Mouse (Mus musculus) c-Kit-negative CD71-positive TER-119-positive erythroid progenitor cells, embryonic 14.5 days (primary cell): ENCODE data around the gene Jak3.
A peak's percentile ranks its signal among the peaks of the same experiment; 100 is the strongest.
"Not testable (repeated sequence)": the region's sequence is repeated elsewhere in the genome, so short reads cannot be mapped to it uniquely, and the experiment has no call there.

Source experiments
- DNase-seq: peaks from one replicate; pipeline ENCODE4 v3.0.0-alpha.2; 2013; ENCODE audit warnings: low read depth, low spot score

Gene Jak3

DNA sequence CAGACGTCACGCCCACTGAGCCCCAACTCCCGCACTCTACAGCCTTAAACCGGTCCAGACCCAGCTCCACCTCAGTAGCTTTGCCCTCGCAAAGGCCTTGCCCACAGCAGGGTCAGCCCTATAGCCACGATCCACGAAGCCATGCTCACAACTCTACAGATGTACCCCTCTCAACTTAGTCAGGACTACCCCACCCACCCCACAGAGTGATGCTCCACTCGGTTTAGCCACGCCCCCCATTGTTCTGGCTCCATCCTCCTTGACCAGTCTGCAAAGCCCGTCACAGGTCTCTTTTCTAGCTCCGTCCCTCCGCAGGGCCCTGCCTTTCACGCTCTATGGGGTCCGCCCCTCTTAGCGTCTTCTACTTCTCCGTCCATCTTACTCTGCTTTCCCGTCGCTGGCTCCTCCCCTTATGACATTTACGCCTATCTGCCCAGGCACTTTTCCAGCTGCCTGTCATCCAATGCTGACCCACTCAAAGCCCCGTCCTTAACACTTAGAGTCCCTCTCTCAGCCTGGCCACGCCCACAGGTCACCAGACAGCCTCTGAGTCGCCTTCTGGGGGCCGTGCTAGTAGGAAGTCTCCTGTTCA, 10.1 kb downstream of the Jak3 start:
- no peak for DNase-seq

DNA sequence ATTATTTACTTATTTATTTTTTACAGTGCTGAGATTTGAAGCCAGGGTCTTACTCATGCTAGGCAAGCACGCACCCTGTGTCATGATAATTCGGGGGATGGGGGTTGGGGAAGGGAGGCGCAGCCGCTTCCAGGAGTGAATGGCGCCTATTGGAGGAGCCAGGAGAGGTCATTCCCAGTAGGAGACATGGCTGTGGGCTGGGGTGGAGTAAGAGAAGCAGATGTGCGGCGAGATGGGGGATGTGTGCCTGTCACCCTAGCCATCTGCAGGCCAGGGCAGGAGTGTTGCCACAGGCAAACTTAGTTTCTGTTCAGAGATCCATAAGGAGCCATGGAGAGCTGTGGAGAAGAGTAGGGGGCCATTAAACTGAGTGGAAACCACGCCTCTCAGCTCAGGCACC, 11.5 kb downstream of the Jak3 start:
- DNase-seq = no peak

GRCm38 (mm10) chr8:71689028-71689427, 12.9 kb downstream of the Jak3 start, which contains the start of gene Insl3:
Gene Insl3, plus strand, starts transcription at chr8:71689214.
- no peak for DNase-seq

DNA sequence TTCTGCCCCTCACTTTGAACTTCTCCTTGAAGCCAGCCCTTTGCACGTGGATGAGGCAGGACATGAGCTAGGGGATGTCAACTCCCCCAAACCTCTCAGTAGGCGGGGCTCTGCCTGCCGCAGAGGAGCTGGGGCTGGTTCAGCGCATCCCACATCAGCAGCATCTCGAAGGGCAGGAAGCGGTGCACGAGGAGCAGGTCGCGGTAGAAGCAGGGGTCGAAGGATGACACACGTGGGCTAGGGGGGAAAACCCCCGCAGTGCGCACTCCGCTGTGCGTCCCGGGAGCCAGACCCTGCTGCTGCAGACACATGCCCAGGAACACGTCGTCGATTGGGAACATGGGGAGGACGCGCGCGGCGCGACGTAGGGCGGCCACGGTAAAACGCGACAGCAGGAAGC, 16.4 kb downstream of the Jak3 start:
- no peak for DNase-seq

- DNase-seq = no peak
Observed at GRCm38 (mm10) chr8:71693166-71694041, 17.3 kb downstream of the Jak3 start.

GRCm38 (mm10) chr8:71695456-71695855, 19.4 kb downstream of the Jak3 start:
- DNase-seq = not testable (repeated sequence)

GRCm38 (mm10) chr8:71700493-71701269, 24.6 kb downstream of the Jak3 start:
- DNase-seq = no peak

DNA sequence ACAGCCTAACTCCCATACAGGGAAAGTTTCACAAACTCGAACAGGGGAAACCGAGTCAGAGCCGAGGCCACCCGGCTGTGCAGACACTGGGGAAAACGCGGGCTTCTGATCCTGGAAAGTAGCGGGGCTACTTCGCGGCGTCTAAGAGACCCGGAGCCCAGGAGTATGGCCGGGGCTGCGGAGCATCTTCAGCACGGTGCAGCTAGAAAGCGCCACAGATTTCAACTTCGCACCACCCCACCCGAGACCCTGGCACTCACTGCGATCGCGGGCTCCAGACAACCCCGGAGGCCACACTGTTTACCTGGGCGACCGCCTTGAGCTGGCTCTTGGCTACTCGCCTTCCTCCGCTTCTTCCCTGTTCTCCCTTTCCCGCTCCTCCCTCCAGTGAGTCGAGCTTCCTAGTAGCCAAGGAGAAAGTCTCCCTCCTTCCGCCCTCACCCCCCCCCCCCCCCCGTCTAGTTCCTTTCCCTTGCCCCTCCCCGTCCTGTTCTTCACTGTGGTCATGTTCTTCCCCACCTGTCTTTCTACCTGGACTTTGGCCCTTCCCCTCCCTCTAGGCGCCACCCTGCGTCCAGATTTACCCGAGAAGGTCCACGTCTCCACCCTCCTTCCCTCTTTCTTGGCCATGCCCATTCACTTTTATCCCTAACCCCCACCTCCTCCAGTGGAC, 25.5 kb downstream of the Jak3 start, which contains the start of gene B3gnt3:
B3gnt3 (minus strand) TSS at position 376 of the 673 bp plus-strand sequence.
- no peak for DNase-seq

DNA sequence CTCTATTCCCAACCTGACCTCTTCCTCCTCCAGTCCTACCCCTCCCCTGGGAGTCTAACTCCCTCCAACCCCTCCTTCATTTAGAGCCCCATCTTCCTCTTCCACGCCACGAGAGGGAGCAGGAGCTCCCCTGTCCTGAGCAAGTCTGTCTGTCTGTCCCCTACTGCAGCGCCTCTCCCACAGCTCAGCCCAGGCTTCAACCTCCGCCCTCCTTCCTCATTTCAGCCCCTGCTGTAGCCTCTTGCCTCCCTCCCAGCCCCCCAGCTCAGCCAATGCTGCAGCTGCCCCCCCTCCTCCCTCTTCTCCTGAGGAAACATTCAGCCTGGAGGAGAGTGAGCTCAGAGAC, 26.0 kb downstream of the Jak3 start:
- no peak for DNase-seq

- DNase-seq = peak; percentile 66
Observed at GRCm38 (mm10) chr8:71702923-71703322, 26.8 kb downstream of the Jak3 start.

GRCm38 (mm10) chr8:71703400-71703799, 27.3 kb downstream of the Jak3 start:
- DNase-seq = not testable (repeated sequence)

DNA sequence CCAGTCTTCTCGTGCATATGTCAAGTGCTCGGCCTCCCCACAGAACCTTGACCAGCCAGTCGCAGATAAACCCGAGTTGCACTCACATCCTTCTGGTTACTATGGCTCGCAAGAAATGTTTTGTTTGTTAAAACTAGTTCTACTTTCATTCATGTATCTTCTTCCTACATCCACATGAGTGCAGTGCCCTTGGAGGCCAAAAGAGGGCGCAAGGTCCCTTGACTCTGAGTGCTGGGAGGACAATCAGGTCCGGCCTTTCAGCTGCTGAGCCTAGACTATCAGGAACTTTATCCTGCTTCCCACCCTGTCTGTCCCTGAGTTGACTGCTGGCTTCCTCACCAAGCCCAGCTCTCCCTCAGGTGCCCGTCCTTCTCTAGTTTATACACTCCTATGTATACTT, 31.8 kb downstream of the Jak3 start:
- DNase-seq = peak; percentile 68

DNA sequence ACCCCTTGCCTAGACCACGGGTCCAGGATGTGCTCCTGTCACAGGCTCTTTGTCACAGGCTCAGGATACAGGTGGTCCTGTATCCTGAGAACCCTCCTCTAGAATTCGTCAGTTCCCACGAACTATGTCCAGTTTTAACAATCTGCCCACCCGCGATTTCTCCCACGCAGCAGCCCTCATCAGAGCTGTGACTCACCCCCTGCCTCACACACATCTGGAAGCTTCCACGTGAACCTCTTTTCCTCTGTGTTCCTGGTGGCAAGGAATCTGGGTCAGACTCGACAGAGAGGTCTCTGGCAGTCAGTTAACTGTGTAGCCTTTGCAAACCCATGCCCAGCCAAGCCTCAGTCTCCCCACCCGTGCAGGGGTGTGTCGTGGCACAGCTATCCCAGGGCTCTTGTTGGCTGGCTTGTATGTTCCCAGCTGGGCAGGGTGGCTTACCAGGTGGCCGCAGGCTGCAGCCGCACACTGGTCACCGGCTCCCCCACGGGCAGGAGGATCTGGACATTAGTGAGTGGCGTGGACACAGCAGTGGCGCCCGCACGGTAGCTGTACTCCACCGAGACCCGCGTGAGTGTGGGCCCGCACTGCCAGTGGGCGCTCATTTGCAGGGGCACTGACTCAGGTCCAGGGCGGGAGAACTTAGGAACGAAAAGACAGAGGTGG, 33.2 kb downstream of the Jak3 start:
- DNase-seq = no peak

- DNase-seq = no peak
Observed at GRCm38 (mm10) chr8:71709800-71710446, 33.8 kb downstream of the Jak3 start.

DNA sequence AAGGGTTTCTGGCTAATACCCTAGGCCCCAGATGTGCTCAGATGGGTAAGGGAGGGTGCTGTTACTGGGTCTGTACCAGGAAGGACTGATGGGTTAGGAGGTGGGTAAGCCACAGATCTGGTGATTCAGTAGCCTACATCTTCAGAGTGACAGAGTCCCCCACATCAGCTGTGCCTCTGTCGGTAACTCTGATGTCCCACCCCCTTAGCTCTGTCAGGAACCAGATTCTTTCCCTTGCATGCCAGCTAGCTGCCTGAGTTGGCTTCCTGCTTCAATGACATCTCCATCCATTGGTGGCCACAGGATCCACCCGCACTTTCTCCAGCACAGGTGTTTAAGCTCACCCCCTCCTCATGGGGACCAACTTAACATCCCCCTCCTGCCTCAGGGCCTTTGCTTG, 35.5 kb downstream of the Jak3 start:
- DNase-seq = no peak

- no peak for DNase-seq
Observed at GRCm38 (mm10) chr8:71715531-71715930, 39.4 kb downstream of the Jak3 start.

DNA sequence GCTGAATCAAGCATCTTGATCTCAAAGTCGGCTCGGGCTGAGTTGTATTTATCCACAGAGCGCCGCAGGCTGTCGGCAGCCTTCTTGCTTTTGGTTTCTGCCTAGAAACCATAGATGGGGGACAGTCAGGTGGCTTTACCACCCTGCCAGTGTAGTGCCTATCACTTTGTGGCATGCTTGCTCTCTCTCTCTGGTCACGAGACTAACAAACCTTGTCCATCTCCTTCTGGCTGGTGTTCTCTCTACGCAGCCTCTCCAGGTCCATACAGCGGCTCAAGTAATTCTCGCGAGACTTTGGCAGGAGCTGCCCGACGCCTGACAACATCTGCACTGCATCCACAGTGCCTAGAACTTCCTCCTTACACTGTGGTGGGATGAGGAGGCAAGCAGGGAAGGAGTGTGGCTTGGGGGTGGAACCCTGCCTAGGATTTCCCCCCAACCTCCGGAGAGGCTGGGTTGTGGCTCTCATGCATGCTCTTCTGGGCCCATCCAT, 40.5 kb downstream of the Jak3 start:
- DNase-seq = no peak

DNA sequence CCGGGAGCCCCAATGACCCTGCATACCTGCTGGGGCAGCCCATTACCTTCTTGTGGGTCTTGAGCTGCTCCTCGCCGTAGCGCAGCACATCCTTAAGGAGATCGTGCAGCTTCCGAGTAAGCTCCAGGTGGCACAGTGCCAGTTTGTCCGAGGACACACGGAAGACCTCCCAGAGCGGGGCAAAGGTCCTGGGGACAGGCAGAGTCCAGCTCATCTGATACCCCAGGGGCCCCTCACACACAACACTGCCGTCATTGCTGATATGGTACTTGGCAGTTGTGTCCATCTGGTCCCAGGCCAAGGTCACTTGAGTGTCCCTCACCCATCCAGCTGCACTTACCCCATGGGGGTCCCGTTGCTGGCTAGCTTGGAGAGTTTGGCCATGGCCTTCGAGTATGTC, 41.0 kb downstream of the Jak3 start:
- no peak for DNase-seq

- DNase-seq = no peak
Observed at GRCm38 (mm10) chr8:71718252-71718651, 42.2 kb downstream of the Jak3 start.

DNA sequence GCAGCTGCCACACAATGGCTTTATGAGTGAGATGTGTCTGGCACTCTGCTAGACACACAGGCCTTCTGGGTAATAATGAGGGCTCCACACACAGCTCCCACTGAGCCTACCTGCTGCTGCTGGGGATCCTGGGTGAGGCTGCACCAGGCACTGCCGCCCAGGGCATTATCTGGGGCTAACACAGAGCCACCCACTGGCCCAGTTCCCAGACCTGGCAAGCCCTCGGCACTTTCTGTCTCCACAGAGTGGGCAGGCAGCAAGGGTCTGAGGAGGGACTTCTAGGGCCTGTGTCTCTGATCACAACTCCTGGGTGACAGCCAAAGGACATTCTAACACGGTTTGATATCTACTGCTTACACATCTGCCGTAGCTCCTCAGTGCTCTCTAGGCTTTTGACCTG, 43.1 kb downstream of the Jak3 start:
- DNase-seq = no peak
